Mouse (Mus musculus) heart, embryonic 15.5 days (tissue): ENCODE measurements at regions not wholly inside any gene's neighbourhood (a gene's known extent, or its start where the extent isn't known, plus 50 kb on each side); places are given as distances from the start of the nearest gene placed in this dataset.

Experiments used
- ATAC-seq: fragments of 200-750 bp; cut with Nextera tagmentation; replicated peaks from 2 replicates; pipeline ENCODE4 v1.8.0; 2017; ENCODE audit warnings: low read depth, moderate TSS enrichment; ENCODE audit not compliant: insufficient number of reproducible peaks, insufficient read depth, low FRiP score
- H3K27ac ChIP-seq: fragments of 300-500 bp; sonication (generic); 2 replicates; pipeline ENCODE4 v1.5.1; 2015; ENCODE audit warnings: mild to moderate bottlenecking, inconsistent platforms
- H3K27me3 ChIP-seq: fragments of 300-500 bp; sonication (generic); 2 replicates; pipeline ENCODE4 v1.6.1; 2015; ENCODE audit warnings: inconsistent platforms
- H3K36me3 ChIP-seq: fragments of 300-500 bp; sonication (generic); 2 replicates; pipeline ENCODE4 v1.6.1; 2015; ENCODE audit warnings: mild to moderate bottlenecking, inconsistent platforms
- H3K4me1 ChIP-seq: fragments of 300-500 bp; sonication (generic); replicated peaks from 2 replicates; pipeline ENCODE4 v1.6.1; 2015; ENCODE audit warnings: inconsistent platforms
- H3K4me2 ChIP-seq: fragments of 300-500 bp; sonication (generic); 2 replicates; pipeline ENCODE4 v1.6.1; 2015; ENCODE audit warnings: inconsistent platforms, mild to moderate bottlenecking, moderate library complexity
- H3K4me3 ChIP-seq: fragments of 300-500 bp; sonication (generic); 2 replicates; pipeline ENCODE4 v1.5.1; 2015; ENCODE audit warnings: mild to moderate bottlenecking, inconsistent platforms
- H3K9ac ChIP-seq: fragments of 300-500 bp; sonication (generic); 2 replicates; pipeline ENCODE4 v1.6.1; 2015; ENCODE audit warnings: mild to moderate bottlenecking, inconsistent platforms
- H3K9me3 ChIP-seq: fragments of 300-500 bp; sonication (generic); replicated peaks from 2 replicates; pipeline ENCODE4 v1.6.1; 2016; ENCODE audit warnings: inconsistent platforms
- WGBS: fragments of 180-500 bp; shearing (Covaris S2); methylation state at CpG from one replicate; pipeline ENCODE4 v1.1.7; 2015; ENCODE audit warnings: mixed read lengths; 5-methylcytosine and 5-hydroxymethylcytosine counted together

DNA sequence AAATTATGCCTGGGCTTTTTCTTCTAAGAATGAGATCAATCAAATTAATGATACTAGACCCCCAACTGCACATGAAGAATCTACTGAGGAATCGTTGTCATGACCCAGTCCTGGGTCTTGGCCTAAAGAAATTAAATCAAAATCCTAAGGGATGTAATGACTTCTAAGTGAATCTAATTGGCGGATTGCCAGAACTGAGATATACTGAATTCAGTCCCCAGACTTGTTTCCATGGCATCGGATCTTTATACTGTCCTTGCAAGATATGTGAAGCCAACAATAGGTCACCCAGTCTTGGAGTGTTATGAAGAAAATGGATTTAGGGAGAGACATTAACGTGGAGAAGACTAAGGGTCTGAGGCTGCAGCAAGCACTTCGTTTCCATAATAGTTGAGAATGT, 360.4 kb upstream of the Kif18a start:
- Histone ChIP-seq H3K27ac (no peak overlapping the region), H3K9me3 (no peaks in the 10 kb centered on the region), H3K36me3 (no peaks in the 10 kb centered on the region), H3K4me2 (no peak overlapping the region), H3K27me3 (no peaks in the 10 kb centered on the region), H3K9ac (no peak overlapping the region), H3K4me3 (no peak overlapping the region), H3K4me1 (no peaks in the 10 kb centered on the region)
- WGBS, result 72% methylated on average over 5 of the region's 5 CpGs
- ATAC-seq, result no peak

DNA sequence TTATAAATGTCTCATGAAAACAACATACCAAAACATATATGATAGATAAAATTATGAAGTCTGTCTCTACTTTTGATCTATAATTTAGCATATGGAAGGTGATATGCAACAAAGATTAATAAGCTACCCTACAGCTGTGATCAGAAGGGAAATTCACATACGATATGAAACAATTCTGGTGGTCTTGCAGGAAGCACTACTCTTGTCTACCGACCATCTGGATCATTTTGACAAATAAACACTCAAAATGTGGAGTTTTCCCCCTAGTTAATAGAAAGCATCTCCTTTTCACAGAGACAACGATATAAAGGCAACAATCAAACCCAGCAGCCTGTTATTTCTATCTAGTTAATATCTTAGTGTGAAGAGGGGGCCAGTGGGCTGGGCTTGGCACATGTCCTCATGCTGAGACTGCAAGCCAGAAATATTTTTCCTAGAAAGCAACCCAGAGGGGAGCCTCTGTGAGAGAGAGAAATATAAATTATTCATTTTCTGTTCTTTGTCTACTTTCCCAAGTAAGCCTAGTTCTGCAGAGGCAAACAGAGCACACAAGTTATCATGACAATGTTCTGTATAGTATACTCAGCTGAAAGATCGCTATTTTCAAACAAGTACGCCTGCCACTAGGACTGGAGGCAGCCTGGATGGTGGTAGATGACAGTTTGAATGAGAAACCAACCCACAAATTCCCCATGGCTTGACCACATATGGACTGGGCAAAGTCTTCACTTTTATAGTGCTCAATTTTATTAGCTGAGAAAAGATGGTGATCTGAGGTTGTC, 344.4 kb upstream of the Kif18a start:
- Histone ChIP-seq H3K4me1 (no peaks in the 10 kb centered on the region), H3K4me3 (no peak overlapping the region), H3K9me3 (no peaks in the 10 kb centered on the region), H3K4me2 (no peak overlapping the region), H3K27ac (no peak overlapping the region), H3K9ac (no peak overlapping the region), H3K27me3 (no peaks in the 10 kb centered on the region), H3K36me3 (no peaks in the 10 kb centered on the region)
- ATAC-seq, result no peak
- WGBS, result 58% methylated on average over 5 of the region's 5 CpGs

DNA sequence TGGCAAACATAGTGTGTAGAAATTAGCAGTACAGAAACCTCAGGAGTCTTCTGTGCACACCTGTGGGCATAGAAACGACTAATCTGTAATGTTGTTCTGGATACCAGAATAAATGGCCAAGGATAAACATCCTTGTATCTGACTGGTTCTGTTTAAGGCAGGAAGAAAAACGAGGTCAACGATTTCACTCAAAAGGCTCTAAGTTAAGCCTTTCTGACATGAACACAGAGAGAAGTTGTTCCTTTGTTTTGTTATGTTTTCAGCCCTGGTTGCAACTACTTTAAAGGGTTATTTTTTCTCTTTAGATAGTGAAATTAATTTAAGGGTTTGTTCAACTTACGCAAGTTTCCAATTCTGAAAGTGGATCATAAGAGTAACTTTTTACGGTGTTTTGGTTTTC, 299.6 kb upstream of the Kif18a start:
- ATAC-seq, result no peak
- H3K9ac ChIP-seq, result no peak overlapping the region
- no peak overlapping the region for H3K27ac ChIP-seq
- H3K27me3 ChIP-seq, result no peaks in the 10 kb centered on the region
- H3K4me2 ChIP-seq, result no peak overlapping the region
- H3K36me3 ChIP-seq, result no peaks in the 10 kb centered on the region
- H3K9me3 ChIP-seq, result no peaks in the 10 kb centered on the region
- no peak overlapping the region for H3K4me3 ChIP-seq
- H3K4me1 ChIP-seq, result no peaks in the 10 kb centered on the region
- 81% methylated on average over 5 of the region's 5 CpGs for WGBS

DNA sequence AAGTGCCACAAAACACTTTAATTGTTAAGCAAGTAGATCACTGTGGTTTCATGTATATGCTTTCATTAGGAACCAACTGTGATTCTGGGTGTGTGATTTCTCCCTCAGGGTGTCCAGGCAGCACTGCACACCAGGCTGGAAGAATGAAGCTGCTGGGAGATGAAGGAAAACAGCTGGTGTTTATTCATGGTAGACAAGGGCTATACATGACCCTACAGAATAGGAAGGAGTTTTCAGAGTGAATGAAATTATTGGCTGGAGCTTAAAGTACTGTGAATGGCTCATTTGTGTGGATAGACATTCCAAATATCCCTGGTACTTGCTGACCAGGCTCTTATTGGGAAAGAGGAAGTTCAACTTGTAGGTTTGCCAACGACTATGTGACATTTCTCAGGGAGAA, 264.3 kb upstream of the Kif18a start:
- no peak for ATAC-seq
- Histone ChIP-seq H3K4me3 (no peak overlapping the region), H3K27ac (no peak overlapping the region), H3K4me1 (no peaks in the 10 kb centered on the region), H3K4me2 (no peak overlapping the region), H3K36me3 (no peaks in the 10 kb centered on the region), H3K9me3 (no peaks in the 10 kb centered on the region), H3K9ac (no peak overlapping the region), H3K27me3 (no peaks in the 10 kb centered on the region)
- WGBS, result 14% methylated on average over 1 of the region's 1 CpGs

DNA sequence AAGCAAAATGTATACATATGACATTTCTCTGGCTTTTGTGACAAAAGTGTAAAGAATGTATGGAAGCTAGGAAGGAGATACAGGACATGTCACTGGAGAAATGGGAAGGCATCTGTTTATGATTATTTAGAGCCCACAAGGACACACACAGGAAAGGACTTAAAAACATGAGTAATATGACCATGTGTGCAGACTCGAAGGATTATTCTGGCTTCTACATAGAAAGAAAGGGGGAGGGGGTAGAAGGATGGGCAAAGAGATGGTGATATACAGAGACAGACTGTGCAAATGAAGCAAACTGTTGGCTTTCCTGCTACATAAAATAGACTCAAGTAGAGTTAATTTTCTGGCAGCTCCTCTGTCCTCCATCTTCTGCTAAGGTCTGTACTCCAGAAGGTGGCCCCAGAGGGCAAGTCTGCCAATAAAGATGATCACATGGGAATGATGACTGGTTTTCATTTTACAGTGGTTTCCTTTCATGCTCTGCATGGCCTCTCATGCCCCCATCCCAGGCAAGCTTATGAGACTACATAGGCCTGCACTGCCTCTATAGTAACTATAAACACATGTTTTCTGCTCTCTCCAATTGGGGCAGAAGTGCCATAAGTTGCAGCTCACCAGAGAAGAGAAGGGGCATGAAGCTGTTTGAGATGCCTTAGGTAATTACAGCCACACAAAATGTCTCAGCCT, 263.4 kb upstream of the Kif18a start:
- Histone ChIP-seq H3K36me3 (no peaks in the 10 kb centered on the region), H3K9ac (no peak overlapping the region), H3K9me3 (no peaks in the 10 kb centered on the region), H3K4me3 (no peak overlapping the region), H3K4me2 (no peak overlapping the region), H3K4me1 (no peaks in the 10 kb centered on the region), H3K27ac (no peak overlapping the region), H3K27me3 (no peaks in the 10 kb centered on the region)
- no peak for ATAC-seq
- WGBS, result 55% methylated on average over 1 of the region's 1 CpGs

DNA sequence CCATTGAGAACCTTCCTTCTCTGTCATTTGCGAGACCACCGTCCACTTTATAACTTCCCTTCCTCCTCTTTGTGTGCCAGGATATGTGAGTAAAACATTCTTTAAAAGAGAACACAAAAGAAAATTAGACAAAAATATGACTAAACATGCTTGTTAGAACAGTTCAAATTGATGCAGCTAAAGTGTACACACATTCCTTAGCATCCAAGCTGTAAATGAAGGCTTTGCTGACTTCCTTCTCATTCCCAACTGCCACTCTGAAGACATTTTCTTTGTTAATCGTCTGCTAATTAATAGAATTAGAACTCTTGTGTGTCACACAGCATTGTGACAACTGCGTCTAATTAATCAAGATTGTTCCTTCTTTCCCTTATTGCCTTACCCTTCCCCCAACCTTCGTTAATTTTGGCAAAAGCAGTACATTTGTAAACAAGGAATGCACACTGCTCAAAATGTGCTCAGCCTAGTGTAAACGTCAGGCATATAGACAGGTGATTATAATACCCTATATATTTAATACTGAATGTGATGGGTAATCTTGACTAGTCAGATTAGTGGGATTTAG, 242.3 kb upstream of the Kif18a start:
- H3K27ac ChIP-seq, result no peak overlapping the region
- no peak overlapping the region for H3K9ac ChIP-seq
- no peak overlapping the region for H3K4me2 ChIP-seq
- no peaks in the 10 kb centered on the region for H3K27me3 ChIP-seq
- no peaks in the 10 kb centered on the region for H3K4me1 ChIP-seq
- ATAC-seq, result no peak
- no peaks in the 10 kb centered on the region for H3K36me3 ChIP-seq
- 69% methylated on average over 6 of the region's 6 CpGs for WGBS
- H3K4me3 ChIP-seq, result no peak overlapping the region
- no peaks in the 10 kb centered on the region for H3K9me3 ChIP-seq
